Mouse (Mus musculus) embryonic facial prominence, embryonic 12.5 days (tissue): Measurements from ENCODE around the gene Echdc3. TPM values are rescaled to one million over a fixed set of nuclear protein-coding genes. Genes with fewer than 3 reads are reported as not detected.
A peak's percentile ranks its signal among the peaks of the same experiment; 100 is the strongest.

Experiments used
- ATAC-seq: fragments of 200-750 bp; cut with Nextera tagmentation; 2 replicates; pipeline ENCODE4 v1.8.0; 2017; ENCODE audit not compliant: insufficient number of reproducible peaks, insufficient read depth, low FRiP score, low TSS enrichment
- H3K27ac ChIP-seq: fragments of 300-500 bp; sonication (generic); 2 replicates; pipeline ENCODE4 v1.5.1; 2016; ENCODE audit warnings: mild to moderate bottlenecking
- H3K27me3 ChIP-seq: fragments of 300-500 bp; sonication (generic); 2 replicates; pipeline ENCODE4 v1.6.1; 2016; ENCODE audit warnings: mild to moderate bottlenecking, moderate library complexity
- H3K36me3 ChIP-seq: fragments of 300-500 bp; sonication (generic); 2 replicates; pipeline ENCODE4 v1.6.1; 2016; ENCODE audit warnings: mild to moderate bottlenecking
- H3K4me1 ChIP-seq: fragments of 300-500 bp; sonication (generic); 2 replicates; pipeline ENCODE4 v1.6.1; 2016
- H3K4me2 ChIP-seq: fragments of 300-500 bp; sonication (generic); replicated peaks from 2 replicates; pipeline ENCODE4 v1.6.1; 2016; ENCODE audit warnings: mild to moderate bottlenecking, moderate library complexity
- H3K4me3 ChIP-seq: fragments of 300-500 bp; sonication (generic); 2 replicates; pipeline ENCODE4 v1.5.1; 2016; ENCODE audit warnings: mild to moderate bottlenecking
- H3K9ac ChIP-seq: fragments of 300-500 bp; sonication (generic); 2 replicates; pipeline ENCODE4 v1.6.1; 2016; ENCODE audit warnings: mild to moderate bottlenecking, moderate library complexity
- H3K9me3 ChIP-seq: fragments of 300-500 bp; sonication (generic); 2 replicates; pipeline ENCODE4 v1.6.1; 2016; ENCODE audit warnings: mild to moderate bottlenecking, moderate library complexity
- WGBS: fragments of 180-500 bp; shearing (Covaris S2); methylation state at CpG from one replicate; pipeline ENCODE4 v1.1.7; 2016; 5-methylcytosine and 5-hydroxymethylcytosine counted together
- polyA plus RNA-seq: library from polyadenylated mRNA; unstranded; fragments of >200 nt; fragmentation: Nextera tagmentation; extraction: Ambion mirVana; gene quantifications from 2 replicates; pipeline ENCODE4 v1.2.1, GENCODE M21; 2016

Gene Echdc3
- polyA plus RNA-seq, 1 experiment from 2014 or later: 3.1 TPM

- Histone ChIP-seq H3K9ac (no peak overlapping the region), H3K4me1 (no peaks in the 10 kb centered on the region), H3K36me3 (no peaks in the 10 kb centered on the region), H3K27ac (no peak overlapping the region), H3K4me2 (no peak overlapping the region), H3K4me3 (no peak overlapping the region), H3K9me3 (0 out of 2 replicates have a peak, but pooled peaks cover 6% of the 10 kb centered on the region), H3K27me3 (no peaks in the 10 kb centered on the region)
- no peak for ATAC-seq
- WGBS: 15% methylated on average over 4 of the region's 4 CpGs
These were observed 7.4 kb upstream of the Echdc3 start for GRCm38 (mm10) chr2:6220141-6220805.

- no peaks in the 10 kb centered on the region for H3K27me3 ChIP-seq
- H3K4me3 ChIP-seq: peak overlapping the region; percentile 44
- H3K4me1 ChIP-seq: peaks cover 16% of the 10 kb centered on the region
- ATAC-seq: no peak
- no peaks in the 10 kb centered on the region for H3K9me3 ChIP-seq
- no peaks in the 10 kb centered on the region for H3K36me3 ChIP-seq
- WGBS: 29% methylated on average over 9 of the region's 9 CpGs
- peak overlapping the region; percentile 69 for H3K4me2 ChIP-seq
- H3K9ac ChIP-seq: peak overlapping the region; percentile 65
- peak overlapping the region; percentile 84 for H3K27ac ChIP-seq
These were observed 508 bp downstream of the Echdc3 start for GRCm38 (mm10) chr2:6212327-6212723.

GRCm38 (mm10) chr2:6210840-6211239 lies 2.0 kb downstream of the Echdc3 start:
- H3K36me3 ChIP-seq: no peaks in the 10 kb centered on the region
- H3K27me3 ChIP-seq: no peaks in the 10 kb centered on the region
- peaks cover 16% of the 10 kb centered on the region for H3K4me1 ChIP-seq
- no peak overlapping the region for H3K27ac ChIP-seq
- H3K9me3 ChIP-seq: no peaks in the 10 kb centered on the region
- ATAC-seq: no peak
- no peak overlapping the region for H3K4me3 ChIP-seq
- 86% methylated on average over 6 of the region's 6 CpGs for WGBS
- no peak overlapping the region for H3K4me2 ChIP-seq
- H3K9ac ChIP-seq: no peak overlapping the region

GRCm38 (mm10) chr2:6209746-6210145 lies 3.1 kb downstream of the Echdc3 start:
- Histone ChIP-seq H3K27me3 (no peaks in the 10 kb centered on the region), H3K4me3 (no peak overlapping the region), H3K4me1 (peaks cover 16% of the 10 kb centered on the region), H3K9me3 (no peaks in the 10 kb centered on the region), H3K36me3 (no peaks in the 10 kb centered on the region), H3K9ac (no peak overlapping the region), H3K4me2 (no peak overlapping the region), H3K27ac (no peak overlapping the region)
- WGBS: 88% methylated on average over 3 of the region's 3 CpGs
- ATAC-seq: no peak

- no peaks in the 10 kb centered on the region for H3K27me3 ChIP-seq
- no peak overlapping the region for H3K27ac ChIP-seq
- no peaks in the 10 kb centered on the region for H3K9me3 ChIP-seq
- no peak overlapping the region for H3K9ac ChIP-seq
- 66% methylated on average over 11 of the region's 11 CpGs for WGBS
- H3K4me1 ChIP-seq: peaks cover 16% of the 10 kb centered on the region
- H3K36me3 ChIP-seq: no peaks in the 10 kb centered on the region
- no peak overlapping the region for H3K4me2 ChIP-seq
- no peak overlapping the region for H3K4me3 ChIP-seq
- no peak for ATAC-seq
These were observed 3.7 kb downstream of the Echdc3 start for GRCm38 (mm10) chr2:6209116-6209515.

- 76% methylated on average over 2 of the region's 2 CpGs for WGBS
- Histone ChIP-seq H3K4me1 (peaks cover 13% of the 10 kb centered on the region), H3K27me3 (no peaks in the 10 kb centered on the region), H3K4me3 (no peak overlapping the region), H3K4me2 (no peak overlapping the region), H3K9me3 (no peaks in the 10 kb centered on the region), H3K36me3 (no peaks in the 10 kb centered on the region), H3K9ac (no peak overlapping the region), H3K27ac (no peak overlapping the region)
- no peak for ATAC-seq
These were observed 5.1 kb downstream of the Echdc3 start for GRCm38 (mm10) chr2:6207736-6208135.

GRCm38 (mm10) chr2:6196363-6196973 lies 16.4 kb downstream of the Echdc3 start:
- ATAC-seq: no peak
- no peak overlapping the region for H3K4me3 ChIP-seq
- H3K4me1 ChIP-seq: peaks cover 9% of the 10 kb centered on the region; the same call in 1 of the 2 replicates
- no peak overlapping the region for H3K9ac ChIP-seq
- no peaks in the 10 kb centered on the region for H3K27me3 ChIP-seq
- WGBS: 44% methylated on average over 10 of the region's 10 CpGs
- H3K9me3 ChIP-seq: no peaks in the 10 kb centered on the region
- H3K27ac ChIP-seq: no peak overlapping the region
- H3K4me2 ChIP-seq: no peak overlapping the region
- no peaks in the 10 kb centered on the region for H3K36me3 ChIP-seq

GRCm38 (mm10) chr2:6195468-6196239 lies 17.2 kb downstream of the Echdc3 start:
- Histone ChIP-seq H3K27ac (no peak overlapping the region), H3K4me2 (no peak overlapping the region), H3K27me3 (no peaks in the 10 kb centered on the region), H3K4me1 (peaks cover 9% of the 10 kb centered on the region; the same call in 1 of the 2 replicates), H3K36me3 (no peaks in the 10 kb centered on the region), H3K9me3 (no peaks in the 10 kb centered on the region), H3K9ac (no peak overlapping the region), H3K4me3 (no peak overlapping the region)
- 63% methylated on average over 15 of the region's 15 CpGs for WGBS
- no peak for ATAC-seq

GRCm38 (mm10) chr2:6194497-6194896 lies 18.3 kb downstream of the Echdc3 start:
- H3K4me2 ChIP-seq: no peak overlapping the region
- H3K4me3 ChIP-seq: no peak overlapping the region
- 81% methylated on average over 7 of the region's 7 CpGs for WGBS
- no peak overlapping the region for H3K27ac ChIP-seq
- no peaks in the 10 kb centered on the region for H3K27me3 ChIP-seq
- H3K9ac ChIP-seq: no peak overlapping the region
- no peaks in the 10 kb centered on the region for H3K36me3 ChIP-seq
- H3K4me1 ChIP-seq: peaks cover 9% of the 10 kb centered on the region; the same call in 1 of the 2 replicates
- H3K9me3 ChIP-seq: no peaks in the 10 kb centered on the region
- ATAC-seq: no peak

GRCm38 (mm10) chr2:6193591-6193973 lies 19.3 kb downstream of the Echdc3 start:
- no peaks in the 10 kb centered on the region for H3K9me3 ChIP-seq
- no peaks in the 10 kb centered on the region for H3K36me3 ChIP-seq
- ATAC-seq: no peak
- WGBS: 47% methylated on average over 10 of the region's 10 CpGs
- no peak overlapping the region for H3K27ac ChIP-seq
- no peaks in the 10 kb centered on the region for H3K27me3 ChIP-seq
- H3K4me2 ChIP-seq: no peak overlapping the region
- H3K9ac ChIP-seq: no peak overlapping the region
- H3K4me3 ChIP-seq: no peak overlapping the region
- H3K4me1 ChIP-seq: peaks cover 9% of the 10 kb centered on the region; the same call in 1 of the 2 replicates

GRCm38 (mm10) chr2:6192820-6193590 lies 19.8 kb downstream of the Echdc3 start:
- 72% methylated on average over 20 of the region's 20 CpGs for WGBS
- no peaks in the 10 kb centered on the region for H3K27me3 ChIP-seq
- H3K4me2 ChIP-seq: no peak overlapping the region
- no peak overlapping the region for H3K9ac ChIP-seq
- no peak for ATAC-seq
- H3K4me1 ChIP-seq: peaks cover 9% of the 10 kb centered on the region; the same call in 1 of the 2 replicates
- H3K27ac ChIP-seq: no peak overlapping the region
- H3K4me3 ChIP-seq: no peak overlapping the region
- H3K36me3 ChIP-seq: no peaks in the 10 kb centered on the region
- no peaks in the 10 kb centered on the region for H3K9me3 ChIP-seq
